Mouse (Mus musculus) G1E (cell line): ENCODE measurements around the gene D330020A13Rik. TPM values are rescaled to one million over a fixed set of nuclear protein-coding genes. Genes with fewer than 3 reads are reported as not detected.

Source experiments
- ATAC-seq: 2 replicates; pipeline ENCODE4 v1.8.0; 2016; ENCODE audit warnings: mild to moderate bottlenecking; ENCODE audit not compliant: insufficient number of reproducible peaks, poor library complexity, low FRiP score, severe bottlenecking; ENCODE audit errors: extremely low read depth
- DNase-seq: peaks from one replicate; pipeline ENCODE4 v3.0.0; 2012; ENCODE audit warnings: low spot score
- H3K27me3 ChIP-seq: 2 replicates; pipeline ENCODE4 v1.6.1; 2012; ENCODE audit warnings: mild to moderate bottlenecking, low read length, inconsistent platforms; ENCODE audit not compliant: insufficient read depth
- H3K36me3 ChIP-seq: replicated peaks from 2 replicates; pipeline ENCODE3; 2012; ENCODE audit warnings: mild to moderate bottlenecking, inconsistent platforms
- H3K4me1 ChIP-seq: 2 replicates; pipeline ENCODE4 v1.6.1; 2012; ENCODE audit warnings: low read depth, low read length, inconsistent platforms, mixed read lengths; ENCODE audit not compliant: insufficient read depth
- H3K4me3 ChIP-seq: 2 replicates; pipeline ENCODE4 v1.5.1; 2012; ENCODE audit warnings: low read depth, mild to moderate bottlenecking, inconsistent platforms, low read length, moderate library complexity, mixed read lengths
- H3K9me3 ChIP-seq: replicated peaks from 2 replicates; pipeline ENCODE4 v1.6.1; 2012; ENCODE audit warnings: inconsistent platforms
- CTCF ChIP-seq: IDR thresholded peaks from 2 replicates; pipeline ENCODE4 v1.5.1; 2012; ENCODE audit warnings: low read depth, low read length, inconsistent platforms, mixed read lengths
- GATA1 ChIP-seq: IDR thresholded peaks from 2 replicates; pipeline ENCODE4 v1.6.1; 2012; ENCODE audit warnings: borderline replicate concordance, low read length, inconsistent platforms, mixed read lengths
- GATA2 ChIP-seq: IDR thresholded peaks from 2 replicates; pipeline ENCODE4 v1.6.1; 2012; ENCODE audit warnings: low read depth, low read length, inconsistent platforms, borderline replicate concordance
- POLR2AphosphoS5 ChIP-seq: IDR thresholded peaks from 2 replicates; pipeline ENCODE4 v1.6.1; 2012; ENCODE audit warnings: low read depth, low read length, inconsistent platforms; ENCODE audit not compliant: insufficient replicate concordance
- TAL1 ChIP-seq: conservative IDR thresholded peaks from 2 replicates; pipeline ENCODE4 v1.6.1; 2012; ENCODE audit warnings: low read depth, low read length, inconsistent platforms, mixed read lengths
- polyA plus RNA-seq: library from polyadenylated mRNA; stranded (reverse); fragments of >175 nt; gene quantifications from 2 replicates; pipeline ENCODE4 v1.2.3, GENCODE M21; 2012
- total RNA-seq, 2 experiments: library from RNA; stranded (forward) in 1 of 2; stranded (reverse) in 1 of 2; fragments of 200-1000 nt in 1 of 2; fragments of >200 nt in 1 of 2; fragmentation: Nextera tagmentation in 1 of 2; gene quantifications; 2 replicates each; pipeline ENCODE4 v1.2.3; 2014 to 2017

The D330020A13Rik gene
- total and polyA plus RNA-seq, 3 experiments, result not detected

DNA sequence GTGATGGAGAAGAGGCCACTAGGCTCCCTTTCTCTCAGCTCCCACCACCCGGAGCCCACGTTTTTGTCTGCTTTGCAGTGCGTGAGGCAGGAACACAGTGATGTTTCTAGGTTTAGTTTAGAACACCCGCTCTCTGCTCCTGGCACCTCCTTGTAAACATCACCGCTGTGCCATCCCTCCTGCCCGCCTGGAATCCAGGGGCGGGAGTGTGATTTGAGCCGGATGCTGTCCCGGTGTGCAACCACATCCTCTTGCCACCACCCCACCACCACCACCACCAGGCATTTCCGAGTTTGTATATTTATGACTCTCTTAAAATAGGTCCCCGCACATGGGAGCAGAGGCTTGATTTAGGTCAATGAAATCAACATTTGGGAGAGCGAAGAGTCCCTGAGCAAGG lies 38.5 kb upstream of the D330020A13Rik start:
- Histone ChIP-seq H3K4me1 (no peaks in the 10 kb centered on the region), H3K9me3 (no peaks in the 10 kb centered on the region), H3K4me3 (no peak overlapping the region), H3K27me3 (peaks cover 10% of the 10 kb centered on the region), H3K36me3 (no peaks in the 10 kb centered on the region)
- TF ChIP-seq TAL1 (no peak), CTCF (no peak), GATA1 (no peak), POLR2AphosphoS5 (no peak), GATA2 (no peak)
- DNase-seq, result no peak
- ATAC-seq, result no peak

DNA sequence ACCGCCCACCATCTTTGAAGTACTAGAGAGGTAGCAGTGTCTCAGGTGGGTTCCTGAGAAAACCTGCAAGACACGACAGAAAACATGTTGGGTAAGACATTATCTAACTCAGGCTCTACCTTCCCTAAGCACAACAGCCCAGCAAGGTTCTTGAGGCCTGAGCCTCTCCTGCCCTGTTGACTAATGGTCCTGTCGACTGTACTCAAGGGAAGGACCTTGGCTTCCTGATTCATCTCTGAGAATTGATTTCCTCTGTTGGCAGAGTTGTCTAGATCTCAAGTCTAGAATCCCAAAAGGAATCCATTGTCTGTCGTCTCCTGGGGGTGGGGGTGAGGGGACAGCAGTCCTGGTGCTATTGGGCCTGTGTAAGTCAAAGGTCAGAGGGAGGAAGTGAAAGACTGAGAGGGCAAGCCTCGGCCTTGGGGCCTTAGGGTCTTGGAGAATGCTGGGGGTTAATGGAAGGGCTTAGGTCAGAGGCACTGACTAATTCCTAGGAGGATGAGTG lies 37.7 kb upstream of the D330020A13Rik start:
- no peaks in the 10 kb centered on the region for H3K36me3 ChIP-seq
- TF ChIP-seq GATA2 (no peak), CTCF (no peak)
- H3K4me1 ChIP-seq, result no peaks in the 10 kb centered on the region
- H3K4me3 ChIP-seq, result no peak overlapping the region
- no peak for DNase-seq
- peaks cover 11% of the 10 kb centered on the region for H3K27me3 ChIP-seq
- no peak for ATAC-seq
- H3K9me3 ChIP-seq, result no peaks in the 10 kb centered on the region

DNA sequence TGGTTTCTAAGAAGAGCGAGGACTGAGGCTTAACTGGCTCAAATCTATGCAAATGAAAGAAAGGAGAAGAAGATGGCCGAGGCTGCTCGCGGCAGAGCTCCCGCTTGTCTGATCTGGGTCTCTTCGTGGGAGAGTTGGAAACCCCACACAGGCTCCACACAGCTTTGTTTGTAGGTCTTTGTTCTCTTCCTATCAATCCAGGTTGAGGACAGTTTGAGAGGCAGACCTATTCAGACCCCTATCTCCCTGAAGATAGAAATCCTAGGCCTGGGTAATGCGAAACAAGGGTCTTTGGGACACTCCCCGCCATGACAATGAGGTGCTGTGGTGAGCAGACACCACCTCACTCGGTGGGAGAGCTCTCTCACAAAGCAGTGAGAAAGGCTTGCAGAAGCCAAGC lies 34.7 kb upstream of the D330020A13Rik start:
- H3K27me3 ChIP-seq, result peaks cover 26% of the 10 kb centered on the region
- H3K4me3 ChIP-seq, result no peak overlapping the region
- H3K4me1 ChIP-seq, result no peaks in the 10 kb centered on the region
- TF ChIP-seq TAL1 (no peak), POLR2AphosphoS5 (no peak), CTCF (no peak), GATA1 (no peak), GATA2 (no peak)
- ATAC-seq (no peak), DNase-seq (no peak)
- no peaks in the 10 kb centered on the region for H3K9me3 ChIP-seq
- no peaks in the 10 kb centered on the region for H3K36me3 ChIP-seq

DNA sequence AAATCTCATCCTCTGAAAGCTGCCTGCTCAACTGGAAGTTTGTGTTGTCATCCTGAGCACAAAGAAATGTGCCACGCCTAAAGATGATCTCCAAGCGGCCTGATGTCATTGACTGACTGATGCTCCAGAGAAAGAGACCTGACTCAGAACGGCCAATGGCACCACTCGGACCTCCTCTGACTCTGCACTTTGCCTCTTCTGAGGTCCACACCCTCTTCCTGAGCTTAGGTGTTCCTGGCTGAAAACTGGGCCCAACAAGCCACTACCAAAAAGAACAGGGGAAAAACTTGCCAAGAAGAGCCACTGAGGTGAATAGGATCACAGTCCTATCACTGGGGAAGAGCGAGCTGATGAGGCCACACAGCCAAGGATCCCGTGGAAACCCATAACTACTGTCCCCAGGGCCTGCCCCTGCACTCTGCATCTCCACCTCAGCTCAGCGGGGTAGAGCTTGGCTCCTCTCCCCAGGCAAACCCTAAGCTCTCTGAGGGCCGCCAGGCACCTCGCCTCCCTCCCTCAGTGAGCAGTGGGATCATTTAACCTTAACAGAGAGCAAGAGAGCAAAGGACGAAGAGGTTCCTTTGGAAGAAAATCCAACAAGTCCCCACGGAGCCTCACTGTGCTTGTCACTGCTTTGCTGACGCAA lies 31.2 kb upstream of the D330020A13Rik start:
- Histone ChIP-seq H3K4me3 (no peak overlapping the region), H3K9me3 (no peaks in the 10 kb centered on the region), H3K36me3 (no peaks in the 10 kb centered on the region), H3K4me1 (no peaks in the 10 kb centered on the region), H3K27me3 (peaks cover 31% of the 10 kb centered on the region)
- ATAC-seq (no peak), DNase-seq (no peak)
- no peak for TF ChIP-seq GATA2

DNA sequence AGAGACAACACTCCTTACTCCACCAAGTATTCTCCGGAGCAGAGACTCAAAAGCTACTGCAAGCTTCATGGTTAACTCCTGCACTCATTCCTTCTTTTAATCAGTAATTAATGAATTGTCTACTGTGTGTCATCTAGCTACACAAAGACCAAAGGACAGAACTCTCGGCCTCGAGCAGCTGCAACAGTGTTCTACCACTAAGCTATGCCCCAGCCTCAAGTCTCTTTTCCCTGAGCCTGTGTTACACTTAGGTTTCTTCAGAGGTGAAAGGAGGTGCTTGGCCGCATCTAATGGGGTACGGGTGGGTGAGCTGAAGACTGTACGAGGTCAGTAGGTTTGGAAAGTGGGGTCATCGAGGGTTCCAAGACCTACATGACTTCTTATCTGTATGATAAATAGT lies 30.6 kb upstream of the D330020A13Rik start:
- no peak overlapping the region for H3K4me3 ChIP-seq
- H3K27me3 ChIP-seq, result peaks cover 32% of the 10 kb centered on the region
- H3K36me3 ChIP-seq, result no peaks in the 10 kb centered on the region
- DNase-seq (no peak), ATAC-seq (no peak)
- H3K9me3 ChIP-seq, result no peaks in the 10 kb centered on the region
- no peak for TF ChIP-seq GATA2
- no peak for TF ChIP-seq TAL1
- TF ChIP-seq GATA1, result no peak
- no peak for TF ChIP-seq POLR2AphosphoS5
- no peak for TF ChIP-seq CTCF
- H3K4me1 ChIP-seq, result no peaks in the 10 kb centered on the region

DNA sequence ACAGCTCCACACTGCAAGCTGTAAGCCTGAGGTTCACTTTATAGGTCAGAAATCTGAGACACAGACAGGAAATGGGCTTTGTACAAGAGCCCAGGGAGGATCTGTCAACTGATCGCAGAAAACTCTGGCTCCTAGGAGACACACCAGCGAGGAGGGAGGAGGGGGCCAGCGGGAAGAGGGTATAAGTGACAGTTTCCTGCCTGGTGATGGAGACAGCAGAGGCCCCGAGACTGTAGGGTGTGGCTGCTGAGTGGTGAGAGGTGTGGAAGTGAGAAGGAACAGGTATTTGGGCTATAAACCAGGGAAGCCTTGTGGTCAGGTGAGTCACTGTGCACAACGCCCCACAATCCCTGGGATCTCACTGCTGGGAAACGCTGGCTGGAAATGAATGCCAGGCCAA lies 30.0 kb upstream of the D330020A13Rik start:
- Histone ChIP-seq H3K4me3 (no peak overlapping the region), H3K27me3 (peaks cover 32% of the 10 kb centered on the region), H3K4me1 (no peaks in the 10 kb centered on the region), H3K36me3 (no peaks in the 10 kb centered on the region), H3K9me3 (no peaks in the 10 kb centered on the region)
- DNase-seq (no peak), ATAC-seq (no peak)
- no peak for TF ChIP-seq GATA2
- no peak for TF ChIP-seq CTCF

DNA sequence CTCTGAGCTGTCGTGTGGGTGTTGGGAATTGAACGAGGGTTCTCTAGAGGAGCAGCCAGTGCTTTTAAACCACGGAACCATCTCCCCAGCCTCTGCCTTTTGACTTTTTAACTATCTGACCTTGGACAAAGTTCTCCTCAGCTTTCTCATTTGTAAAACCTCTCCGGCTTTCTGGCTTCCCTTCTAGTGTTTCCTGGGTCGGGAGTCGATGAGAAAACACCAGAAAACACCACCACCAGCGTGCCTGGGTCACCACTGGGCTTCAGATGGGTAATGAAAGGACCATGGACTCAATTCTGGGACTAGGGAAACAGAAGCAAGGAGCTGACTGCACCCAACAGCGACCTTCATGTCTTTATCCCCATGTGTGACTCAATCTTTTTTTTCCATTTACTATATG lies 20.0 kb upstream of the D330020A13Rik start:
- no peak for DNase-seq
- Histone ChIP-seq H3K9me3 (no peaks in the 10 kb centered on the region), H3K27me3 (peaks cover 12% of the 10 kb centered on the region), H3K4me1 (0 out of 2 replicates have a peak, but pooled peaks cover 3% of the 10 kb centered on the region), H3K36me3 (no peaks in the 10 kb centered on the region), H3K4me3 (no peak overlapping the region)
- ATAC-seq, result no peak
- no peak for TF ChIP-seq GATA2
- TF ChIP-seq GATA1, result no peak
- no peak for TF ChIP-seq TAL1
- no peak for TF ChIP-seq POLR2AphosphoS5
- TF ChIP-seq CTCF, result no peak
